Mouse (Mus musculus) stomach, embryonic 16.5 days (tissue): Measurements from ENCODE around the gene Xpo5. TPM values are rescaled to one million over a fixed set of nuclear protein-coding genes. Genes with fewer than 3 reads are reported as not detected.

Experiments used
- ATAC-seq: fragments of 200-750 bp; cut with Nextera tagmentation; 2 replicates; pipeline ENCODE4 v1.8.0; 2017; ENCODE audit warnings: moderate number of reproducible peaks, moderate TSS enrichment; ENCODE audit not compliant: insufficient read depth, low FRiP score
- H3K27ac ChIP-seq: fragments of 300-500 bp; sonication (generic); 2 replicates; pipeline ENCODE4 v1.5.1; 2014; ENCODE audit warnings: low read length
- H3K27me3 ChIP-seq: fragments of 300-500 bp; sonication (generic); 2 replicates; pipeline ENCODE4 v1.6.1; 2014; ENCODE audit warnings: low read length, control low read depth, mixed read lengths; ENCODE audit not compliant: control insufficient read depth, insufficient read depth
- H3K36me3 ChIP-seq: fragments of 300-500 bp; sonication (generic); 2 replicates; pipeline ENCODE4 v1.6.1; 2014; ENCODE audit warnings: low read length; ENCODE audit not compliant: control insufficient read depth, insufficient read depth
- H3K4me1 ChIP-seq: fragments of 300-500 bp; sonication (generic); 2 replicates; pipeline ENCODE4 v1.6.1; 2014; ENCODE audit warnings: low read length, control low read depth, mixed read lengths; ENCODE audit not compliant: control insufficient read depth, insufficient read depth
- H3K4me2 ChIP-seq: fragments of 300-500 bp; sonication (generic); 2 replicates; pipeline ENCODE4 v1.6.1; 2014; ENCODE audit warnings: low read depth, low read length, mixed read lengths
- H3K4me3 ChIP-seq: fragments of 300-500 bp; sonication (generic); replicated peaks from 2 replicates; pipeline ENCODE4 v1.5.1; 2014; ENCODE audit warnings: mild to moderate bottlenecking, low read length
- H3K9ac ChIP-seq: fragments of 300-500 bp; sonication (generic); 2 replicates; pipeline ENCODE4 v1.6.1; 2014; ENCODE audit warnings: low read length
- H3K9me3 ChIP-seq: fragments of 300-500 bp; sonication (generic); replicated peaks from 2 replicates; pipeline ENCODE4 v1.6.1; 2016; ENCODE audit warnings: low read length, control low read depth; ENCODE audit not compliant: control insufficient read depth
- WGBS: fragments of 180-500 bp; shearing (Covaris S2); extraction: QIAGEN DNeasy Blood & Tissue Kit; methylation state at CpG from one replicate; pipeline ENCODE4 v1.1.7; 2014; 5-methylcytosine and 5-hydroxymethylcytosine counted together
- polyA plus RNA-seq: library from polyadenylated mRNA; unstranded; fragments of >200 nt; fragmentation: Nextera tagmentation; extraction: Ambion mirVana; gene quantifications from 2 replicates; pipeline ENCODE4 v1.2.1, GENCODE M21; 2015

Gene Xpo5
- polyA plus RNA-seq, 1 experiment from 2014 or later, result 32.7 TPM

- 66% methylated on average over 19 of the region's 19 CpGs for WGBS
- H3K4me3 ChIP-seq, result no peak overlapping the region
- peak overlapping the region; percentile 36 for H3K27ac ChIP-seq
- ATAC-seq, result no peak
- peaks cover 27% of the 10 kb centered on the region for H3K4me1 ChIP-seq
- H3K4me2 ChIP-seq, result no peak overlapping the region
- no peaks in the 10 kb centered on the region for H3K9me3 ChIP-seq
- H3K27me3 ChIP-seq, result no peaks in the 10 kb centered on the region
- H3K9ac ChIP-seq, result 0 out of 2 replicates have a peak overlapping the region, but pooled peaks have one; percentile 11
- H3K36me3 ChIP-seq, result no peaks in the 10 kb centered on the region
These were observed 67.4 kb downstream of the Xpo5 start for GRCm38 (mm10) chr17:46269771-46270534.

- no peak for ATAC-seq
- WGBS, result 98% methylated on average over 2 of the region's 2 CpGs
- no peaks in the 10 kb centered on the region for H3K36me3 ChIP-seq
- H3K27me3 ChIP-seq, result no peaks in the 10 kb centered on the region
- no peaks in the 10 kb centered on the region for H3K9me3 ChIP-seq
- no peak overlapping the region for H3K4me3 ChIP-seq
- H3K4me2 ChIP-seq, result no peak overlapping the region
- H3K27ac ChIP-seq, result no peak overlapping the region
- peaks cover 16% of the 10 kb centered on the region for H3K4me1 ChIP-seq
- no peak overlapping the region for H3K9ac ChIP-seq
These were observed 69.5 kb downstream of the Xpo5 start for GRCm38 (mm10) chr17:46272058-46272457.

GRCm38 (mm10) chr17:46272675-46273074 is 70.1 kb downstream of the Xpo5 start:
- no peaks in the 10 kb centered on the region for H3K36me3 ChIP-seq
- H3K27me3 ChIP-seq, result no peaks in the 10 kb centered on the region
- H3K4me2 ChIP-seq, result no peak overlapping the region
- H3K4me3 ChIP-seq, result no peak overlapping the region
- no peaks in the 10 kb centered on the region for H3K9me3 ChIP-seq
- WGBS, result 86% methylated on average over 5 of the region's 5 CpGs
- H3K9ac ChIP-seq, result no peak overlapping the region
- ATAC-seq, result no peak
- H3K27ac ChIP-seq, result no peak overlapping the region
- H3K4me1 ChIP-seq, result peaks cover 11% of the 10 kb centered on the region

GRCm38 (mm10) chr17:46273803-46274236 is 71.2 kb downstream of the Xpo5 start:
- H3K4me3 ChIP-seq, result no peak overlapping the region
- ATAC-seq, result no peak
- no peak overlapping the region for H3K9ac ChIP-seq
- 81% methylated on average over 1 of the region's 1 CpGs for WGBS
- peak overlapping the region; percentile 21; the same call in 1 of the 2 replicates for H3K27ac ChIP-seq
- peaks cover 11% of the 10 kb centered on the region for H3K4me1 ChIP-seq
- H3K36me3 ChIP-seq, result no peaks in the 10 kb centered on the region
- H3K9me3 ChIP-seq, result no peaks in the 10 kb centered on the region
- H3K4me2 ChIP-seq, result no peak overlapping the region
- no peaks in the 10 kb centered on the region for H3K27me3 ChIP-seq

GRCm38 (mm10) chr17:46274465-46274864 is 71.9 kb downstream of the Xpo5 start:
- Histone ChIP-seq H3K4me3 (no peak overlapping the region), H3K27me3 (no peaks in the 10 kb centered on the region), H3K9ac (no peak overlapping the region), H3K9me3 (no peaks in the 10 kb centered on the region), H3K36me3 (peaks cover 4% of the 10 kb centered on the region; the same call in 1 of the 2 replicates), H3K4me2 (no peak overlapping the region), H3K27ac (peak overlapping the region; percentile 21; the same call in 1 of the 2 replicates), H3K4me1 (peaks cover 8% of the 10 kb centered on the region)
- 71% methylated on average over 6 of the region's 6 CpGs for WGBS
- no peak for ATAC-seq

- no peak for ATAC-seq
- 85% methylated on average over 6 of the region's 6 CpGs for WGBS
- H3K36me3 ChIP-seq, result peaks cover 4% of the 10 kb centered on the region; the same call in 1 of the 2 replicates
These were observed 72.5 kb downstream of the Xpo5 start for GRCm38 (mm10) chr17:46275034-46275433.

GRCm38 (mm10) chr17:46275506-46275905 is 72.9 kb downstream of the Xpo5 start:
- H3K27ac ChIP-seq, result no peak overlapping the region
- peaks cover 4% of the 10 kb centered on the region; the same call in 1 of the 2 replicates for H3K36me3 ChIP-seq
- ATAC-seq, result no peak

More at GRCm38 (mm10) chr17:46275034-46275433, 72.5 kb downstream of the Xpo5 start:
- H3K4me2 ChIP-seq, result no peak overlapping the region
- no peak overlapping the region for H3K9ac ChIP-seq
- no peak overlapping the region for H3K27ac ChIP-seq
- H3K4me3 ChIP-seq, result no peak overlapping the region
- H3K9me3 ChIP-seq, result no peaks in the 10 kb centered on the region
- H3K4me1 ChIP-seq, result peaks cover 4% of the 10 kb centered on the region
- H3K27me3 ChIP-seq, result no peaks in the 10 kb centered on the region

GRCm38 (mm10) chr17:46277586-46277985 is 75.0 kb downstream of the Xpo5 start:
- Histone ChIP-seq H3K9me3 (no peaks in the 10 kb centered on the region), H3K4me2 (no peak overlapping the region), H3K36me3 (peaks cover 4% of the 10 kb centered on the region; the same call in 1 of the 2 replicates), H3K4me1 (peaks cover 13% of the 10 kb centered on the region), H3K27me3 (no peaks in the 10 kb centered on the region), H3K9ac (no peak overlapping the region), H3K27ac (peak overlapping the region; percentile 9; the same call in 1 of the 2 replicates), H3K4me3 (no peak overlapping the region)
- 60% methylated on average over 4 of the region's 4 CpGs for WGBS
- no peak for ATAC-seq

More at GRCm38 (mm10) chr17:46275506-46275905, 72.9 kb downstream of the Xpo5 start:
- Histone ChIP-seq H3K4me3 (no peak overlapping the region), H3K27me3 (no peaks in the 10 kb centered on the region), H3K4me2 (no peak overlapping the region), H3K9ac (no peak overlapping the region), H3K9me3 (no peaks in the 10 kb centered on the region), H3K4me1 (no peaks in the 10 kb centered on the region; the same call in none of the 2 replicates)
- 84% methylated on average over 10 of the region's 10 CpGs for WGBS

- no peaks in the 10 kb centered on the region for H3K9me3 ChIP-seq
- peak overlapping the region; percentile 28 for H3K27ac ChIP-seq
- ATAC-seq, result no peak
- H3K4me2 ChIP-seq, result no peak overlapping the region
- peaks cover 15% of the 10 kb centered on the region for H3K4me1 ChIP-seq
- no peaks in the 10 kb centered on the region for H3K27me3 ChIP-seq
- no peak overlapping the region for H3K9ac ChIP-seq
- WGBS, result 84% methylated on average over 12 of the region's 12 CpGs
- H3K4me3 ChIP-seq, result no peak overlapping the region
- H3K36me3 ChIP-seq, result peaks cover 4% of the 10 kb centered on the region; the same call in 1 of the 2 replicates
These were observed 75.6 kb downstream of the Xpo5 start for GRCm38 (mm10) chr17:46278011-46278765.
